Mouse (Mus musculus) MEL-GATA-1-ER (cell line): ENCODE measurements around the gene Usp35.
A peak's percentile ranks its signal among the peaks of the same experiment; 100 is the strongest.

Experiments
- DNase-seq: peaks from one replicate; pipeline ENCODE4 v3.0.0-alpha.2; 2012; ENCODE audit warnings: low read depth; ENCODE audit errors: extremely low read depth

Gene Usp35

DNA sequence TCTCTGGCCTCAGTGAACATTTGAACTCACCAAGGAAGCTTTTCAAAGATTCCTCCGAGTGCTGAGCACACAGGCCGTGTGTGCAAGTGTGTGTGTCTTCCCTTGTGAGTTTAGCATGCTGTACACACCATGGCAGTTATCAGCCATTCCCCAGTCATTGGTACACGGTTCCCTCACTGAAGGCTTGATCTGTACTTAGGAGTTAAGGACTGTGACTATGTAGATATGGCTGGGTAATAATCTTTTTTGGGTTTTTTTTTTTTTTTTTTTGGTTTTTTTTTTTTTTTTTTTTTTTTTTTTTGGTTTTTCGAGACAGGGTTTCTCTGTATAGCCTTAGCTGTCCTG is 15.0 kb upstream of the Usp35 start:
- DNase-seq, result no peak

DNA sequence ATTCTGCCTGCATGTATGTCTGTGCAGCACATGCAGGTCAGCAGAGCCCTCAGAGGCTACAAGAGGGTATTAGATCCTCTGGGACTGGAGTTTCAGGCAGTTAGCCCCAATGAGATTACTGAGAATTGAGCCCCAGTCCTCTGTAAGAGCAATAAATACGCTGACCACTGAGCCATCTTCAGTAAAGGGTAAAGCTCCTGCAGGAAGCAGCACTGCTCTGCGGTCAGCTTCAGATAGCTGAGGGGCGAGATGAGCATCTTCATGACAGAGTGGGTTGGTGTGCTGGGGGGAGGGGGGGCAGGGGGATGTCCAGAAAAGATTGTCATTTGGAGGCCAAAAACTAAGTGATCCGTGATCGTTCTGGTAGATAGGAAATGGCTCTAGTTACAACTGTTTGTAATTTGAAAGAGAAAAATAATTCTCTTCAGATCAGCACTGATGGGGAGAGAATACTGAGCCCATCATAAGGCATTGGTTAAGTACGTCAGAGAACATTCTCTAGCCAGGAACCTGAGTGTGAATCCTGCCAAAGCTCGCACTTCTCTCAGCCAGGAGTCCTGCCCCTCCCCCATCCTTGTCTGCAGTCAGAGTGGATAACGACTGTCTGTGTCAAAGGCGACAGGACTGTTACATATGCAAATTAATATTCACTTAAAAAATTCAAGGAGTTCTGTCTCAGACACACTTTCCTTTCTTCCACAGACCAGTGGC is 14.4 kb upstream of the Usp35 start:
- no peak for DNase-seq

DNA sequence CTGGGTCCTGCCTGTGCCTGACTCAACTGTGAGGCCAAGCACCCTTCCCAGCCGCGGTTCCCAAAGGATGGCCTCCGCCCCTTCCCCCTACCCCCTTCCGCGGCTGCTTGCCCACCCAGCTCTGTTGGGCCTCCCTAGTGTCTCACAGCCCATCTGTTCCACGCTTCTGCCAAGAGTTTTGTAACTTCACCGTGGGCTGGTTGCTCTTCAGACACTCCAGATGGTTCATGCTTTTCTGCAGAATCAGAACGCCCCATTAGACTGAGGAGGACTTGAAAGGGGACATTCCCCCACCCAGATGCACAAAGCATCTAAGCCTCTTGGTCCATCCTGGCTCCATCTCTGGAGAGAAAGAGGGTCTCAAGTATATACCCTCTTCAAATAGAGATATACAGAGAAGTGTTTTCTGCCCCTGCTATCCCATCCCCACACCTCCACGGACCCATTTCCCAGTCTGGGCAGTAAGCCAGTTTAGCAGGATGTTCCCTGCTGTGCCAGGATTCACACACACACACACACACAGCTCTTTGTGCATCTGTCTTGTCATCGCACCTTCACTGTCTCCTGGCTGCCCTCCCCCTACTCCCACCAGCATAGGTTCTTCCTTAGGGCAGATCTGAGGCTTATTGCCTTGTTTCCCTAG is 13.5 kb upstream of the Usp35 start:
- no peak for DNase-seq

DNA sequence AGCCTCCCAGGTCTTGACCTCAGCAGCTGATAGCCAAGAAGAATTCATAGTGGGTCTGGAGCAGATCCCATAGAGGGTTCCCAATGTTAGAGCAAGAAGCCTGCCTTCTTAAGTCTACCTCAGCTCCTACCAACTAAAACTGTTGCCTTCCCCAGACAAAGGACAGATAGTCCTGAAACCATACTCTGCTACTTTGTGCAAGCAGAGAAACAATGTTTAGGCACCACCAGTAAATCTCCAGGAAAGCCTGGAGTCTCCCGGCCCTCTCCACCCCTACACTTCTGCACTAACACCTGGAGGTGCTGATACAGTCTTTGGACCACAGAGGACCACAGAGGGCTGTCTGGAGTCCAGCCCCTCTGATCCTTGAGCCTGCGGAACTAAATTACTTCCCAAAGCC is 12.8 kb upstream of the Usp35 start:
- DNase-seq, result no peak

DNA sequence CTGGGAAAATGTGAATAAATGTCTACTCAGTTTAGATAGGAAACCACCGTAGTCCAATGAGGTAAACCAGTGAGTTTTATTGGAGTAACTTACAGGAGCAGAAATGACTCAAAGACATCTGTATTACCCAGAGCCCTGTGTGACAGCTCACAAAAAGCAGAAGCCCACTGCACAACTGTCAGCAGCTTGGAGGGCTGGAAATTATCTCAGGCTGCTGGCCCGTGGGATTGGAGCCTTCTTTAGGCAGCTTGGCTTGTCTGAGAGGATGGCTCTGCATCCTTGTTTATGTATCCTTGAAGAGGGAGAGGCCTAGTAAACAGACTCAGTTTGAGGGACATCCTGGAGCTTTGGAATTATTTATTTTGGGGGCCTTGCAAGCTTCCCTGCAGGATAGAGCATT is 11.1 kb upstream of the Usp35 start:
- no peak for DNase-seq

DNA sequence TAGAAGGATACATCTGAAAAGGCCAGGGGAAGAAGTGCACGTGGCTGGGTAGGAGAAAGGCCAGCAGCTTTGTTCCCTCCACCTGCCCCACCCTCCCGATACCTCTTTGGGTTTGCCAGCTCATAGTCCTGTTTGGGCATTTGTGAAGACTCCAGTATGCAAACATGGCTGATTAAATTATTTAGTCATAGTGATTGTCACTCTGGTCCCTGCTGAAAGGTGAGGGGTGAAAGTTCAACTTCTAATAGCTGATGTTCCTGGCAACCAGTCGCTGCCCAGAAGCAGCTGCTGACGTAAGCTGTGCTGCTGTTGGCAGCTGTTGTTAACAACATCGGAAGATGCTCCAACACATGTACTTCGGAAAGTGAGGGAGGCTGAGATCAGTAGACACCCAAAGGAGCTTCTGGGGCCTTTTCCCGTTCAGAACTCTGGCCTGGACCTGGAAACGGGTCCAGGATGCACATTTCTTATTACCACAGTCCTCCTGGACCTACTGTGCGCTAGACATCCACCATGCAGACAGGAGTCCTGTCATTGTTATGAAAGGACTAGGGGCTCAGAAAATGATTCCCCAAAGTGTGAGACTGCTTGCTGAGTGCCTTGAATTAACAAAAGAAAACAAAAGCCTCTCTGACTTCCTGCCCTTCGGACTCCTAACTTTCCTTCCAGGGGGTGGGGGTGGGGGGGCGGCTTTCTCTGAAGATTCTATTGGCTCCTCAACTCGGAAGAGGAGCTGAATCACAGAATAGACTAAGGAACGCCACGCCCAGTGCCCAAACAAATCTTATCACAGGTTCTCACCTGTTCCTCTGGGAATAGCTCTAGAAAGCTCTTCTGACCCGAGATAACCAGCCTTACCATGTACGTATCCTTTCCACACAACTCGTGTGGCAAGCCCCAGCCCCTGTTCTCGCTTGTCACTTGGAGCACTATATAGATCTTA is 9.4 kb upstream of the Usp35 start:
- peak; percentile 78 for DNase-seq

DNA sequence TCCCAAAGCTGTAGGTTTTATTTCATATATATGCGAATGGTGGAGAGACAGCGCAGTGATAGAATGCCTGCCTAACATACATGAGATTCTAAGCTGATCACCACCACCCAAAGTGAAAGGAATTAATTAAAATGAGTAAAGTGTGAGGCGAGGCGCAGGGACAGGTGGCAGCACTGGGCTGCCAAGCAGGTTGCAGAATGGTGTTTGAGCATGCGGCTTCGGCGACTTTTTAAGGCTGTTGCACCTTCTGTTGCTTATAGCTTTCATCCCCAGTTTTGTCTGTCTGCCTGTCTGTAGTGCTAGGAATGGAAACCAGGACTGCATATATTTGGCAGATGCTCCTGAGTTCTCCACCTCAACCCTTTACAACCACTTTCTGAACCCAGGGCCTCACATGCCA is 7.8 kb upstream of the Usp35 start:
- no peak for DNase-seq

DNA sequence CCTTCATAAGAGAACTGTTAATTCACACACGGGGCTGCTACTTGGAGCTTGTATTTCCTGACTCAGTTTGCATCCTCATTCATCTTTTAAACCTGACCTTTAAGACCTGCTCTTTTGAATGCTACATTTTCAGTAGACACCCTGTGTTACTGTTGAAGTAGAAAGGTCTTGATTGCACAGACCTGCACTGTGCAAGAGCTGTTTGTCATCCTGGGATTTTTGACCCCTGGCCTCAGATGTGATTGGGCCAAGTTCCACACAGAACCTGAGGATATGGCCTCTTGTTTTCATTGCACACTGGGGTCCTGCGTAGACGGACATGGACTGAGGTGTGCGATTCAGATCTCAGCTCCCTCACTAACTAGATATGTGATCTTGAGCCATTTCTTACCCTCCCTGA is 6.8 kb upstream of the Usp35 start:
- DNase-seq, result no peak

DNA sequence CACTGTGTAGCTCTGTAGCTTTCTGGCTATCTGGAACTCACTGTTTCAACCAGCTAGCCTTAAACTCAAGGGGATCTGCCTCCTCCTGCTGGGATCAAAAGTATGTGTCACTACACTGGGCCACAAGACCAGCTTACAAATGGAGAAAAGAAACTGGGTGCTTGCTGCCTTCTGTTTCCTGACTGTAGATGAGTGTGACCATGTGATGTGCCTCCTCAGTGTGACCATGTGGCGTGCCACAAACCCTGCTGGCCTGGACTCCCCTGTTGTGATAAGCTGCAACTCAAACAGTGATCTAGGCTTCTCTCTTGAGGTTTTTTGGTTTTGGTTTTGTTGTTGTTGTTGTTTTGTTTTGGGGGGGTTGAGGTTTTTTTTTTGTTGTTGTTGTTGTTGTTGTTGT is 4.9 kb upstream of the Usp35 start:
- no peak for DNase-seq

DNA sequence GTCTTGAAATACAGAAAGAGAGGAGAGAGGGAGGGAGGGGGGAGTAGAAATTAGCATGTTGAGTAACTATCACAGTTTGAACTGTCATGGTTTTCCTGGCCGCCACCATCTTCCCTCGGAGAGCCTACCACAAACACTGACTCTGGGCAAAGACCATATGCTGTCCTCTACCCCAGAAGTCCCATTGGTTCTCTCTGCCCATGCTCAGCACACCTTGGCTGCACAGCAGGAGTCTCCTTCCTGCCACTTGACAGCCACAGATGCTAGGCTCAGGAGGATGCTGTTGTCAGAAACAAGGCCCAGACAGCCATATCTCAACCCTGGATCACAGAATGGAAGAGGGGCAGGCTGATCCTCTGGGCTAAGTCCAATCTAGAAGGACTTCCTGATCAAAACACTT is 2.6 kb upstream of the Usp35 start:
- no peak for DNase-seq

DNA sequence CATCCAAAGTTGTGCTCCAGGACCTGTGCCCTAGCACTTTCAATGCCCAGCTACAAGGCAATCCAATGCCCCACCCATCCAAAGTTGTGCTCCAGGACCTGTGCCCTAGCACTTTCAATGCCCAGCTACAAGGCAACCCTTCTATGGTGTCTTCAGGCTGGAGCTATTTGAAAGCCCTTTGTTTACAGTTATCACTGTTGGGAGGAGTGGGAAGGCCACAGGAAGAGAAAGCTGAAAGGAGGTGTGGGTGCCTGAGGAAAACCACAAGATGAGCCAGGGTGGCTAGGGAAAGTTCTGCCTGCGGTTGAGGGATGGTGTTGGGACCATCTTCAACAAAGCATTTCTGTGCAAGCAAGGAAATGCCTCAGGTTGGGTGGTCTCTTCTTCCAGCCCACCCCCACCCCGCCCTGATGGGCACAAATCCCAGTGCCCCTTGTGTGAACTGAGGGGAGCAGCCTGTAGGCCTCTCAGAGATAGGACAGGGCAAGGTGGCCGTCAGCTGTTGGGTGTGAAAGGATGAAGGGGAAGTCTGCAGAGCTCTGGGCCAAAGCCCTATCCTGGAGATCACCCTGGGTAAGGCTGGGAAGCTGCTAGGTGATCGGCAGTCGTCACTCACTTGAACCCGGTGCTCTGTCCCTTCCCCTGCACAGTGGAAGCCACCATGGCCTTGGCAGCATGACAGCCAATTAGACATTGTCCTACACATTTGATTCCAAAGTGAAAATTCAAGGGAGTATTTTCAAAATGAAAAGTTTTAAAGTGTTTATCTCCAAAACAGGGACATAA is 1.5 kb upstream of the Usp35 start:
- no peak for DNase-seq

DNA sequence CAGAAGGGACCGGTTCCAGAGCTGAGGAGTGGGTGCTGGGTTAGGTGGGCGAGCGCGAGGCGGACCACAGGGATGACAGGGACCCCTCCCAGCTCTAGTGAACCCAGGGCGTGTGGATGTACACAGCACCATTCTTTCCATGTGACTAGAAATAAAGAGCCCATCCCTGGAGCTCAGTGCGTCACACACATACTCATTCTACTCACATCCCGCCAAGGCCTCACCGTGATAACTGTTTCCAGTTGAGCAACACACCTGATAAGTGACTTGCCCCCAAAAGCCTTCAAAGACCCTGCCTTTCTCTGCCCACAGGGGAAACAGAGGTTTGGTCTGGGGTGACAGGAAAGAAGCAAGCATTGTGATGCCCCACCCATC is 834 bp upstream of the Usp35 start:
- no peak for DNase-seq

DNA sequence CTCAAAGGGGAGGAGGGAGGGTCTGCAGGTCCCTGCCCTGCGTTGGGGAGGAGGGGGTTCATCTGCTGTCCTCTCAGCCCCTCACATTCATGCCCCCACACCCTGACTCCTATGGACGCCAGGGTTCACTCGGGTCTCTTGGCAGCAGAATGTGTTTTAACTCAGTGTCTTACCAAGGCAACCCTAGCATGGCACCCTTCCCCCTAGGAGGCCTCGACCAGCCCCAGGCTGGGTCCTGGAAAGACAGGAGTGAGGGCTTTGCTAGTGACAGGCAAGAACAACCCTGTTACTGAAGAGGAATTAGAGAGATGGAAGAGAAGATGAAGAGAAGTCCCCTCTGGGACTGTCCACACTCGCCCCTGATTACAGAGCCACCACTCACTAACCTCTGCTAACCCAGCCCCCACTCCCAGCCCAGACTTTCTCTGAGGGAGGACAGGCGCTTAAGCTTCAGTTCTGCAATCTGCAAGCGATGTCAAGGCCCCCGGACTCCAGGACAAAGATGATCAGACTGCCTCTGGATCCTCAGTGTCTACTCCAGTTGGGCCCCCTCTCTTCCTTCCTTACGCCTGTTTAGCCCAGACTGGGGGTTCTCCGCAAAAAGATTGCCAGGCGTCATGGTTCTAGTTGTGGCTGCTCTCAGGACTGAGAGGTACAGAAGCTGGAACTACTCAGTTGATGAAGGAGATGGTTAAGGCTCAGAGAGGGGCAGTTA is 732 bp downstream of the Usp35 start:
- no peak for DNase-seq

DNA sequence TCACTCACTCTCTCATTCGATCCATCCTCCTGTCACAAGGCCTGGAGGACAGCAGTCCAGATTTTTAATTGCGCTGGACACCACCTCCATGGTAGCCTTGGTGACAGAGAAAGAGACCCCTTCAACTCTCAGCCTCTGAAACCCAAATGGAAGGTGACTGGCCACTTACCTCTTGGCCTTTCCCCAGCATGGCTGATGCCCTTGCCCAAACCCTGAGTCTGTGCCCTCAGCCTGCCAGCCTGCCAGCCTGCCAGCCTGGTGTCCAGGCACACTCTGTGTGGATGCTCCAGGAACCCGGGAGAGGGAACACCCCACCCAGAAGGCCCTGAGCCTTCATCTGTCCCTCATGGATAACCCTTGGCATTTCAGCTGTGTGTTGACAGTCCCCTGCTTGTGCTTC is 2.1 kb downstream of the Usp35 start:
- DNase-seq, result no peak

DNA sequence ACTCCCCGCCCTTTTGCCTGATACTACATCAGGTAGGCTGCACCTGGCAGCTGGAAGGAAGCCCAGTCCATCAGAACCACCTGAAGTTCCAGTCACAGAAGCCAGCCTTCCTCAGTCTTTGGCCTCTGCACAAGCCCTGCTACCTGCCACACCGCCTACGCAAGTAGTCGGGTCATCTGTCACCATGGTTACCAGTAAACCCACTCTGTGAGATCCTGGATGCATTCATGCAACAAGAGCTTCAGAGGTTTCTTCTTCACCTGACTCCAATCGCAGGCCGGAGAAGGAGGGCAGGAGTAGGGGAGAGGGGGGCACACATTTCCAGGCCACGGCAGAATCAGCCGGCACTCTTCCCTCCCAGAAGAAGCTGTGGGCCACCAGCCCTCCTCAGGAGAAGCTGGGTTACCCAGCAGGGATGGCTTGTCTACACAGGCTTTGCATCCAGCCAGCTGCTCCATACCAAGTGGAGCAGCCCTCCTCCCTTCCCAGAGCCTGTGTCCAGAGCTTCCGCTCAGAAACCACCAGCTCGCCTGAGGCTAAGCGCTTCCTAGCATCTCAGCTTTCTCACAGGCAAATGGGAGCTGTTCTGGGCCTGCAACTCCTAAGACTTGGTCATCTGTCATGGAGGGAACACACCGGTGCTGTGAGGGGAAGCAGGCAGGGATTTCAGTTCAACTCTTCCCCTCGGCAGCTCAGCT is 2.8 kb downstream of the Usp35 start:
- DNase-seq, result no peak

DNA sequence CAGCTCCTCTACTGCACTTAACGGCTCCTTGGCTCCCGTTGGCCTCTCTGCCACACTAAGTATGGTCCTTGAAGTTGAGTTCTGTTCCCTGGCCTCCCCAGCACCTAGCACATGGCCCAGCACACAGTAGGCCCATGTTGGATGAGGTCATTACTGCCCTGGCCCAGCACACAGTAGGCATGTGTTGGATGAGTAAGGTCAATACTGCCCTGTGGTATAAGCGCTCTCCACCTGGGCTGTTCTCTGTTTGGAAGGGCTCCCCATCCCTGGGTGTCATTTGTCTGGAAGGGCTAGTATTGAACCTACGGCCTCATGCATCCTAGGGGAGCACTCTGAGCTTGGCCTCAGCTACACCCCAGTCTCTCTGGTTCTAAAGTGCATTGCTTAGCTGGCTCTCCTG is 4.4 kb downstream of the Usp35 start:
- DNase-seq, result no peak

DNA sequence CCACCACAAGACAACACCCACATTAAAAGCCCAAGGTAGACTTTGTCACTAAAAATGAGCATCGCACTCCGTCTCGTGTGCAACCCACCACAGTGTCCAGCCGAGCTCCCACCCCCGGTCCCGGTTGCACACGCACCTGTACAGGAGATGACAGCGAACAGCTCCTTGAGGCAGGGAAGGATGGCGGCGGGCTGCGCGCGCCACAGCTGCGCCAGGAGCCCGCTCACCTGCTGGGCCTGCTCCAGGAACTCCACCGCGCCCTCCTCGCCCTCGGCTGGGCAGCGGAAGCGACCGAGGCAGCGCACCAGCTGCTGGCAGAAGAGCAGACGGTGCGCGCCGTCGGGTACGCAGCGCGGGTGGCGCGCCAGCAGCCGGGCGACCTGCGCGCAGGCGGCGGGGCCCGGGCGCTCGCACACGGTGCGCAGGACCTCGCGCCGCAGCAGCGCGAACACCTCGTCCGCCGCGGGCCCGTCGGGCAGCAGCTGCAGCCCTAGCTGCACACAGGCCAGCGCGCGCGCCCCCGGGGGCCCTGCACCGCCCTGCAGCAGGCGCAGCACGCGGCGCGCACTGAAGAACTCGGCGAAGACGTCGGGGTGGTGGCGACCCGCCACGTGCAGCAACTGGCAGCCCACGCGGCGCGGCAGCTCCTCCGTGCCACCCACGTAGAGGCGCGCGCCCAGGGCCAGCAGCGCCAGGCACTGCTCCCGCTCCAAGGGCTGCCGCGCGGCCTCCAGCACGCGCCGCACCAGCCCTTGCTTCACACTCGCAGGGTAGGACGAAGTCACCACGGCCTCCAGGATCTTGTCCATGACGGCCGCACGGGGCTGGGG is 6.4 kb downstream of the Usp35 start:
- no peak for DNase-seq

DNA sequence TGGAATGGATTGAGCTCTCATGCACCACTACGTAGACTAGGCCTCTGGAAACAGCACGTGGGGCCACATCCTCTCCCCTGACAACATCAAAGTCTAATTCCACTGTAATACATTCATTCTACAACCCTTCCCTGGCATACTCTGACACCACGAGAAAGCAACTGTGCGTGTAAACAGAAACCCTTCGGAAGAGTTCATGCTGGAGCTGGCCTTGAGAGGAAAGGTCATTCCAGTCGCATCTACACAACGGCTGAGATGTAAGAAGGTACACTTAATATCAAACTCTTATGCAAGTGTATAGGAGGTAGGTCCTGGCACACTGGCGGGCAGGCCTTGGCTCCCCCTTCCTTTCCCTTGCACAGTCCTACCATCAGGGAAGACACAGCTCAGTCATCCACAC is 7.5 kb downstream of the Usp35 start:
- DNase-seq, result no peak

DNA sequence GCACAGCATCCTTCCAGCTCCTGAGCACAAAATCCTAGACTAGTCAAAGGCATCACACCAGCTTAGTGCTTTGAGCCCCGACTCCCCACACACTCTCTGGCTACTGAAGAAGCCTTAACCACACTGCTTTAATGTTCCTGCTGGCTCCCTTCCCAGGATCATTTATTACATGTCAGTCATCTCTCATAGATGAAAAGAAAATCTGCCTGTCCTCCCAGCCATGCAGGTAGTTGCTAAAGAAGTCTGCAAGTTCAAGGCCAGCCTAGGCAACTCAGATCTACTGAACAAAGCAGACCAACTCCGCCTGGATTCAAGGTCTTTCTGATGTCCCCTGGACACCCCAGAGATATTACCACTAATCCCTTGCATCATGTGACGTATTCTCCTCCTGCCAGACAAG is 14.1 kb downstream of the Usp35 start:
- DNase-seq, result no peak

DNA sequence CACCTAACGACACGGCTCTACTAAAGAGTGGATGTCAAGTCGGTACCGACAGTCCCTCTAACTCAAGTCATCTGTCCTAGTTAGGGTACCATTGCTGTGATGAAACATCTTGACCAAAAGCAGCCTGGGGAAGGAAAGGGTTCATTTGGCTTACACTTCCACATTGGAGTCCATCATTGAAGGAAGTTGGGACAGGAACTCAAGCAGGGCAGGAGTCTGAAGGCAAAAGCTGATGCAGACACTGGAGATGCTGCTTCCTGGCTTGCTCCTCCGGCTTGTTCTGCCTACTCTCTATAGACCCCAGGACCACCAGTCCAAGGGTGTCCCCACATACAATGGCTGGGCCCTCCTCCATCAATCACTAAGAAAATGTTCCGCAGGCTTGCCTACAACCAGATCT is 16.2 kb downstream of the Usp35 start:
- no peak for DNase-seq
